Mouse (Mus musculus) 416B (cell line): ENCODE results near the gene Tmem183a.

Experiments used
- DNase-seq: peaks from one replicate; pipeline ENCODE4 v3.0.0; 2011; ENCODE audit warnings: low read depth

The Tmem183a gene

GRCm38 (mm10) chr1:134361857-134362212 is at the start of gene Tmem183a:
Tmem183a (minus strand) TSS chr1:134361979.
- DNase-seq = peak; percentile 94

GRCm38 (mm10) chr1:134408080-134408479 is 46.3 kb upstream of the Tmem183a start:
- no peak for DNase-seq

- peak; percentile 61 for DNase-seq
Measured at GRCm38 (mm10) chr1:134406414-134406771, 44.6 kb upstream of the Tmem183a start.

GRCm38 (mm10) chr1:134405509-134406413 is 44.0 kb upstream of the Tmem183a start, which contains the start of gene Cyb5r1:
Cyb5r1 (plus strand) TSS chr1:134405559.
- peak; percentile 87 for DNase-seq

- DNase-seq = peak; percentile 44
Measured at GRCm38 (mm10) chr1:134399735-134400134, 38.0 kb upstream of the Tmem183a start.

GRCm38 (mm10) chr1:134398210-134398609 is 36.4 kb upstream of the Tmem183a start:
- no peak for DNase-seq

GRCm38 (mm10) chr1:134393827-134394226 is 32.0 kb upstream of the Tmem183a start:
- DNase-seq = no peak

GRCm38 (mm10) chr1:134385666-134386065 is 23.9 kb upstream of the Tmem183a start, which contains the start of gene 4933406M09Rik:
4933406M09Rik (plus strand) TSS chr1:134385940.
- DNase-seq = no peak

- DNase-seq = no peak
Measured at GRCm38 (mm10) chr1:134385176-134385575, 23.4 kb upstream of the Tmem183a start.

GRCm38 (mm10) chr1:134384581-134384980 is 22.8 kb upstream of the Tmem183a start:
- DNase-seq = no peak

- no peak for DNase-seq
Measured at GRCm38 (mm10) chr1:134381795-134382625, 20.2 kb upstream of the Tmem183a start.

GRCm38 (mm10) chr1:134381051-134381450 is 19.3 kb upstream of the Tmem183a start:
- no peak for DNase-seq

- no peak for DNase-seq
Measured at GRCm38 (mm10) chr1:134374124-134374523, 12.3 kb upstream of the Tmem183a start.

- DNase-seq = peak; percentile 81
Measured at GRCm38 (mm10) chr1:134368777-134369337, 7.1 kb upstream of the Tmem183a start.

GRCm38 (mm10) chr1:134365491-134365890 is 3.7 kb upstream of the Tmem183a start:
- no peak for DNase-seq

GRCm38 (mm10) chr1:134363194-134363593 is 1.4 kb upstream of the Tmem183a start:
- no peak for DNase-seq

- DNase-seq = peak; percentile 19
Measured at GRCm38 (mm10) chr1:134361195-134361856, 453 bp downstream of the Tmem183a start.

- DNase-seq = no peak
Measured at GRCm38 (mm10) chr1:134360656-134361055, 1.1 kb downstream of the Tmem183a start.

GRCm38 (mm10) chr1:134357461-134357860 is 4.3 kb downstream of the Tmem183a start:
- DNase-seq = no peak

GRCm38 (mm10) chr1:134353326-134353725 is 8.5 kb downstream of the Tmem183a start:
- no peak for DNase-seq

- no peak for DNase-seq
Measured at GRCm38 (mm10) chr1:134347791-134348190, 14.0 kb downstream of the Tmem183a start.

- no peak for DNase-seq
Measured at GRCm38 (mm10) chr1:134345075-134345474, 16.7 kb downstream of the Tmem183a start.
